Mouse (Mus musculus): ENCODE results near the gene Wdr78. TPM values are rescaled to one million over a fixed set of nuclear protein-coding genes. Genes with fewer than 3 reads are reported as not detected.

Wdr78 gene
- polyA plus RNA-seq (2012; rRNA removed): 8.4 and 8.8 TPM in 2 replicates

GRCm38 (mm10) chr4:103114184-103115111, at the start of gene Wdr78, which contains the start of gene Mier1:
Wdr78 (minus strand) TSS chr4:103114555.
Mier1 (plus strand) TSS chr4:103114390.

GRCm38 (mm10) chr4:103026621-103027020, 87.7 kb downstream of the Wdr78 start, which contains the start of gene Insl5:
Insl5 (minus strand) TSS chr4:103026842.

Other genes starting within 250 kb of the Wdr78 start
- gene Tctex1d1, start 135.9 kb downstream of the Wdr78 start, polyA plus RNA-seq (2012; rRNA removed): 1.2 and 1.5 TPM in 2 replicates
- gene Insl5, start 87.7 kb downstream of the Wdr78 start, polyA plus RNA-seq (2012; rRNA removed): 2.4 and 3.1 TPM in 2 replicates
- gene Mier1, start 165 bp downstream of the Wdr78 start, polyA plus RNA-seq (2012; rRNA removed): 26.1 and 31.3 TPM in 2 replicates
- gene Slc35d1, start 100.6 kb upstream of the Wdr78 start, polyA plus RNA-seq (2012; rRNA removed): 7.0 and 7.1 TPM in 2 replicates
- not detected in 2 replicates for gene 4921539E11Rik, start 176.3 kb upstream of the Wdr78 start, polyA plus RNA-seq (2012; rRNA removed)
- 7.0 and 7.9 TPM in 2 replicates for gene Oma1, start 199.3 kb upstream of the Wdr78 start, polyA plus RNA-seq (2012; rRNA removed)

Data from central nervous system, embryonic 18 days (tissue).